Mouse (Mus musculus): Measurements from ENCODE around the gene Esrrg. TPM values are rescaled to one million over a fixed set of nuclear protein-coding genes. Genes with fewer than 3 reads are reported as not detected.

Esrrg gene
- total and polyA plus RNA-seq, 3 experiments, result 0.01 TPM; not detected in 2

DNA sequence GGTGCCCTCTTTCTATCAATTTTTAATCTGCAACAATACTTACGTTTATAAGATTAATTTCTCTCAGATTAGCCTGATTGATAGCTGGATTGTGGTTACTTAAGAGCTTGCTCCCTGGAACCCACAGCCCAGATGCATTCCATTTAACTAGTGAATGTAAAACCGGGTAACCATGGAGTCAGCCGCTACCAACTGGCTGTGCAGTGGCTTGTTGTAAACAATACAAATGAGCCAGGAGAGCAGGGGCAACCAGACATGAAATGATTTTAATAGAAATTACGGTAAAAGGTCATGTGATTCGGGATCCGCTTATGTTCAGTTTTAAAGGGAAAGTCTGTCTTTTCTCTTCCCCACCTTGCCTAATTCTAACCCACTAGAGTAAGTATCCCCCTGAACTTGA is 54.8 kb downstream of the Esrrg start:
- Histone ChIP-seq H3K27me3 (ENCODE audit: control insufficient read depth in 1 of 2, insufficient read depth in 2 of 2, low read length in 2 of 2) (peaks cover 0 to 1% of the 10 kb centered on the region in 2 experiments; a peak in 1 of 4 replicates), H3K79me2 (ENCODE audit: control insufficient read depth, insufficient read depth, low read length, poor library complexity) (no peaks in the 10 kb centered on the region), H3K27ac (ENCODE audit: control insufficient read depth, low read depth, low read length) (no peak overlapping the region), H3K9ac (ENCODE audit: control insufficient read depth, low read depth, low read length, poor library complexity, severe bottlenecking) (no peak overlapping the region), H3K9me3 (replicated peaks; ENCODE audit: insufficient read depth, low read length) (no peaks in the 10 kb centered on the region), H3K4me3 (ENCODE audit: control insufficient read depth in 1 of 2, insufficient read depth in 1 of 2, low read depth in 2 of 2, low read length in 2 of 2) (no peak overlapping the region), H3K36me3 (ENCODE audit: control insufficient read depth in 1 of 2, insufficient read depth in 2 of 2, low read length in 2 of 2) (no peaks in the 10 kb centered on the region), H3K4me1 (ENCODE audit: control insufficient read depth in 1 of 2, insufficient read depth in 2 of 2, low read length in 2 of 2) (no peaks in the 10 kb centered on the region)
- TF ChIP-seq MXI1 (IDR thresholded peaks at IDR 0.05; ENCODE audit: low read depth, low read length) (no peak), ZMIZ1 (IDR thresholded peaks at IDR 0.05; ENCODE audit: low read depth, low read length) (no peak), MEF2A (IDR thresholded peaks at IDR 0.05; ENCODE audit: extremely low read depth, insufficient replicate concordance, low read depth, low read length, poor library complexity, severe bottlenecking) (no peak), GABPA (IDR thresholded peaks at IDR 0.05; ENCODE audit: low read depth, low read length) (no peak), CHD2 (IDR thresholded peaks at IDR 0.05; ENCODE audit: low read length) (no peak), ZNF384 (IDR thresholded peaks at IDR 0.05; ENCODE audit: low read depth, low read length) (no peak), MAX (IDR thresholded peaks at IDR 0.05; ENCODE audit: low read length) (no peak), CHD1 (IDR thresholded peaks at IDR 0.05; ENCODE audit: low read depth, low read length) (no peak), UBTF (IDR thresholded peaks at IDR 0.05; ENCODE audit: borderline replicate concordance, insufficient read depth, low read depth, low read length) (no peak), EP300 (IDR thresholded peaks at IDR 0.05; ENCODE audit: low read depth in 1 of 2, low read length in 2 of 2) (no peak), POLR2AphosphoS2 (IDR thresholded peaks at IDR 0.05; ENCODE audit: low read length) (no peak), NELFE (IDR thresholded peaks at IDR 0.05; ENCODE audit: low read depth, low read length) (no peak), JUND (IDR thresholded peaks at IDR 0.05; ENCODE audit: low read depth, low read length) (no peak), MYB (IDR thresholded peaks at IDR 0.05; ENCODE audit: low read depth, low read length) (no peak), ELF1 (IDR thresholded peaks at IDR 0.05; ENCODE audit: low read depth, low read length) (no peak), USF2 (IDR thresholded peaks at IDR 0.05; ENCODE audit: borderline replicate concordance in 1 of 2, insufficient read depth in 1 of 2, low read depth in 1 of 2, low read length in 2 of 2) (no peak), MAFK (IDR thresholded peaks at IDR 0.05; ENCODE audit: borderline replicate concordance, low read depth, low read length) (no peak), RCOR1 (IDR thresholded peaks at IDR 0.05; ENCODE audit: low read depth, low read length) (no peak), MAZ (IDR thresholded peaks at IDR 0.05; ENCODE audit: low read depth, low read length) (no peak), ZKSCAN1 (IDR thresholded peaks at IDR 0.05; ENCODE audit: low read depth, low read length) (no peak)
- no peak for DNase-seq (ENCODE audit: low read depth, low spot score)

DNA sequence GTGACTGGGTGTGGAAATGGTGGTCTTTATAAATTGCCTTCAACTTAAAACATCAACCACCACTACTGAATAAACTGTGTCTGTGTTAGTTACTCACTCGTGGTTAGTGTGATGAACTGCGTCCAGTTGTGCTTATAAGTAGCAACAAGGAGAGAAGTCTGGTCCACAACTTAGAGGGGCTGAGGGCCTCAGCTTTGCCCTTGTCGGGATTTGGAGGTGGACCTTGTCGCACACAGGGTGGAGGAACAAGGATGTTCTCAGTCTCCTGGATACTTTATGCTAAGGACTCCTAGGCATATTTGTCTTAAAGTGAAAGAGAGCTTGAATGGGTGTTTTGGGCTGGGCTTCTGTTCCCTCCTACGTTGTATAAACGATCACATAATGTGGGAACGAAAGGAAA is 55.7 kb downstream of the Esrrg start:
- no peaks in the 10 kb centered on the region for H3K36me3 ChIP-seq (ENCODE audit: control insufficient read depth in 1 of 2, insufficient read depth in 2 of 2, low read length in 2 of 2)
- DNase-seq (ENCODE audit: low read depth, low spot score), result no peak
- H3K27ac ChIP-seq (ENCODE audit: control insufficient read depth, low read depth, low read length), result no peak overlapping the region
- no peaks in the 10 kb centered on the region for H3K4me1 ChIP-seq (ENCODE audit: control insufficient read depth in 1 of 2, insufficient read depth in 2 of 2, low read length in 2 of 2)
- H3K4me3 ChIP-seq (ENCODE audit: control insufficient read depth in 1 of 2, insufficient read depth in 1 of 2, low read depth in 2 of 2, low read length in 2 of 2), result no peak overlapping the region
- H3K27me3 ChIP-seq (ENCODE audit: control insufficient read depth in 1 of 2, insufficient read depth in 2 of 2, low read length in 2 of 2), result peaks cover 0 to 1% of the 10 kb centered on the region in 2 experiments; a peak in 1 of 4 replicates
- no peaks in the 10 kb centered on the region for H3K79me2 ChIP-seq (ENCODE audit: control insufficient read depth, insufficient read depth, low read length, poor library complexity)
- TF ChIP-seq SIN3A (IDR thresholded peaks at IDR 0.05; ENCODE audit: low read length), result no peak
- no peak for TF ChIP-seq TAL1 (IDR thresholded peaks at IDR 0.05; ENCODE audit: low read length)
- TF ChIP-seq MYB (IDR thresholded peaks at IDR 0.05; ENCODE audit: low read depth, low read length), result no peak
- no peak for TF ChIP-seq TBP (IDR thresholded peaks at IDR 0.05; ENCODE audit: low read depth, low read length)
- TF ChIP-seq EP300 (IDR thresholded peaks at IDR 0.05; ENCODE audit: low read depth in 1 of 2, low read length in 2 of 2), result no peak
- no peak for TF ChIP-seq KAT2A (conservative IDR thresholded peaks at IDR 0.05; ENCODE audit: low read depth, low read length)
- TF ChIP-seq JUND (IDR thresholded peaks at IDR 0.05; ENCODE audit: low read depth, low read length), result no peak
- no peak for TF ChIP-seq NELFE (IDR thresholded peaks at IDR 0.05; ENCODE audit: low read depth, low read length)
- TF ChIP-seq GABPA (IDR thresholded peaks at IDR 0.05; ENCODE audit: low read depth, low read length), result no peak
- TF ChIP-seq POLR2AphosphoS2 (IDR thresholded peaks at IDR 0.05; ENCODE audit: low read length), result no peak
- TF ChIP-seq MAFK (IDR thresholded peaks at IDR 0.05; ENCODE audit: borderline replicate concordance, low read depth, low read length), result no peak
- TF ChIP-seq MYC (IDR thresholded peaks at IDR 0.05; ENCODE audit: low read depth, low read length), result no peak
- H3K9me3 ChIP-seq (replicated peaks; ENCODE audit: insufficient read depth, low read length), result no peaks in the 10 kb centered on the region
- H3K9ac ChIP-seq (ENCODE audit: control insufficient read depth, low read depth, low read length, poor library complexity, severe bottlenecking), result no peak overlapping the region
